Mouse (Mus musculus) gastrocnemius, adult 18-20 months (tissue): Measurements from ENCODE around the gene Pigz. TPM values are rescaled to one million over a fixed set of nuclear protein-coding genes. Genes with fewer than 3 reads are reported as not detected.
A peak's percentile ranks its signal among the peaks of the same experiment; 100 is the strongest.

Experiments used
- DNase-seq: peaks from one replicate; pipeline ENCODE4 v3.0.0; 2021; ENCODE audit warnings: low spot score
- long read RNA-seq, 2 experiments: library from polyadenylated mRNA; stranded (forward); transcript quantifications; one replicate each; pipeline ENCODE4 v2.0.0; 2021
- total RNA-seq, 2 experiments: library from RNA; stranded (reverse); gene quantifications; 2 replicates each; pipeline ENCODE4 v1.2.3; 2021

Pigz gene
- total RNA-seq, result 1 to 10 TPM in 1 of 2 experiments, under 1 TPM in 1; 0.33 to 1.2 TPM
- long read RNA-seq, experiment 1, result 0 reads
- long read RNA-seq, experiment 2, partial matches to known transcripts, result 0 of 1 reads
- long read RNA-seq, experiment 2, other reads (novel, unspliced or antisense), result 1 of 1 reads

GRCm38 (mm10) chr16:31933751-31934549 is at the start of gene Pigz:
TSS of gene Pigz (plus strand) at chr16:31933851.
- DNase-seq, result peak; percentile 74

GRCm38 (mm10) chr16:31883902-31884301 is 49.7 kb upstream of the Pigz start:
- DNase-seq, result no peak

- no peak for DNase-seq
Observed at GRCm38 (mm10) chr16:31890907-31891306, 42.7 kb upstream of the Pigz start.

GRCm38 (mm10) chr16:31893396-31894141 is 40.1 kb upstream of the Pigz start:
- no peak for DNase-seq

GRCm38 (mm10) chr16:31896971-31897774 is 36.5 kb upstream of the Pigz start:
- DNase-seq, result no peak

- DNase-seq, result no peak
Observed at GRCm38 (mm10) chr16:31898546-31899326, 34.9 kb upstream of the Pigz start.

GRCm38 (mm10) chr16:31901886-31902285 is 31.8 kb upstream of the Pigz start:
- DNase-seq, result no peak

GRCm38 (mm10) chr16:31903239-31903638 is 30.4 kb upstream of the Pigz start:
- DNase-seq, result no peak

- DNase-seq, result no peak
Observed at GRCm38 (mm10) chr16:31905331-31905730, 28.3 kb upstream of the Pigz start.

- DNase-seq, result no peak
Observed at GRCm38 (mm10) chr16:31905891-31906825, 27.5 kb upstream of the Pigz start.

- DNase-seq, result peak; percentile 18
Observed at GRCm38 (mm10) chr16:31906896-31907295, 26.8 kb upstream of the Pigz start.

- DNase-seq, result no peak
Observed at GRCm38 (mm10) chr16:31908959-31909358, 24.7 kb upstream of the Pigz start.

- no peak for DNase-seq
Observed at GRCm38 (mm10) chr16:31910281-31910847, 23.3 kb upstream of the Pigz start.

- DNase-seq, result no peak
Observed at GRCm38 (mm10) chr16:31917776-31918175, 15.9 kb upstream of the Pigz start.

GRCm38 (mm10) chr16:31918248-31918724 is 15.4 kb upstream of the Pigz start:
- peak; percentile 70 for DNase-seq

GRCm38 (mm10) chr16:31924368-31924767 is 9.3 kb upstream of the Pigz start:
- DNase-seq, result no peak

GRCm38 (mm10) chr16:31926091-31926490 is 7.6 kb upstream of the Pigz start:
- DNase-seq, result no peak

GRCm38 (mm10) chr16:31926547-31927182 is 7.0 kb upstream of the Pigz start:
- no peak for DNase-seq

GRCm38 (mm10) chr16:31927412-31927811 is 6.2 kb upstream of the Pigz start:
- no peak for DNase-seq
